Mouse (Mus musculus): ENCODE measurements around the gene Hs6st3. TPM values are rescaled to one million over a fixed set of nuclear protein-coding genes. Genes with fewer than 3 reads are reported as not detected.

Gene Hs6st3
- total and polyA plus RNA-seq, 2 experiments from 2014 or later: 1.8 to 36.6 TPM

GRCm38 (mm10) chr14:119464308-119464707 lies 326.2 kb downstream of the Hs6st3 start:
- Histone ChIP-seq H3K9me3 (ENCODE audit: low read length) (no peaks in the 10 kb centered on the region), H3K4me1 (ENCODE audit: insufficient read depth, low read length) (no peaks in the 10 kb centered on the region), H3K27ac (ENCODE audit: low read depth, low read length) (no peak overlapping the region), H3K4me3 (ENCODE audit: low read depth, low read length) (no peak overlapping the region), H3K4me2 (ENCODE audit: low read depth, low read length, poor library complexity, severe bottlenecking) (no peak overlapping the region), H3K36me3 (ENCODE audit: insufficient read depth, low read length) (no peaks in the 10 kb centered on the region), H3K9ac (replicated peaks; ENCODE audit: low read length, poor library complexity, severe bottlenecking) (no peak overlapping the region), H3K27me3 (ENCODE audit: insufficient read depth, low read length) (no peaks in the 10 kb centered on the region)
- DNase-seq (ENCODE audit: low spot score) (no peak), ATAC-seq (ENCODE audit: low FRiP score) (no peak)
- 68% methylated on average over 5 of the region's 5 CpGs for WGBS
- TF ChIP-seq CTCF (IDR thresholded peaks at IDR 0.05): no peak

GRCm38 (mm10) chr14:119464883-119465282 lies 326.7 kb downstream of the Hs6st3 start:
- TF ChIP-seq CTCF (IDR thresholded peaks at IDR 0.05): no peak
- Histone ChIP-seq H3K27me3 (ENCODE audit: insufficient read depth, low read length) (no peaks in the 10 kb centered on the region), H3K9ac (replicated peaks; ENCODE audit: low read length, poor library complexity, severe bottlenecking) (no peak overlapping the region), H3K4me1 (ENCODE audit: insufficient read depth, low read length) (no peaks in the 10 kb centered on the region), H3K36me3 (ENCODE audit: insufficient read depth, low read length) (no peaks in the 10 kb centered on the region), H3K9me3 (ENCODE audit: low read length) (no peaks in the 10 kb centered on the region), H3K4me2 (ENCODE audit: low read depth, low read length, poor library complexity, severe bottlenecking) (no peak overlapping the region), H3K4me3 (ENCODE audit: low read depth, low read length) (no peak overlapping the region), H3K27ac (ENCODE audit: low read depth, low read length) (no peak overlapping the region)
- WGBS: 95% methylated on average over 1 of the region's 1 CpGs
- DNase-seq (ENCODE audit: low spot score) (no peak), ATAC-seq (ENCODE audit: low FRiP score) (no peak)

- Histone ChIP-seq H3K9me3 (ENCODE audit: low read length) (no peaks in the 10 kb centered on the region), H3K27ac (ENCODE audit: low read depth, low read length) (no peak overlapping the region), H3K27me3 (ENCODE audit: insufficient read depth, low read length) (no peaks in the 10 kb centered on the region), H3K9ac (replicated peaks; ENCODE audit: low read length, poor library complexity, severe bottlenecking) (no peak overlapping the region), H3K4me1 (ENCODE audit: insufficient read depth, low read length) (no peaks in the 10 kb centered on the region), H3K4me3 (ENCODE audit: low read depth, low read length) (no peak overlapping the region), H3K4me2 (ENCODE audit: low read depth, low read length, poor library complexity, severe bottlenecking) (no peak overlapping the region), H3K36me3 (ENCODE audit: insufficient read depth, low read length) (no peaks in the 10 kb centered on the region)
- TF ChIP-seq CTCF (IDR thresholded peaks at IDR 0.05): no peak
- WGBS: 61% methylated on average over 5 of the region's 5 CpGs
- ATAC-seq (ENCODE audit: low FRiP score) (no peak), DNase-seq (ENCODE audit: low spot score) (no peak)
Observed at GRCm38 (mm10) chr14:119466899-119467588, 328.9 kb downstream of the Hs6st3 start.

GRCm38 (mm10) chr14:119476582-119476981 lies 338.4 kb downstream of the Hs6st3 start:
- ATAC-seq (ENCODE audit: low FRiP score): no peak

GRCm38 (mm10) chr14:119477836-119478235 lies 339.7 kb downstream of the Hs6st3 start:
- Histone ChIP-seq H3K4me2 (ENCODE audit: low read depth, low read length, poor library complexity, severe bottlenecking) (no peak overlapping the region), H3K4me1 (ENCODE audit: insufficient read depth, low read length) (no peaks in the 10 kb centered on the region), H3K27me3 (ENCODE audit: insufficient read depth, low read length) (no peaks in the 10 kb centered on the region), H3K9ac (replicated peaks; ENCODE audit: low read length, poor library complexity, severe bottlenecking) (no peak overlapping the region), H3K27ac (ENCODE audit: low read depth, low read length) (no peak overlapping the region), H3K36me3 (ENCODE audit: insufficient read depth, low read length) (no peaks in the 10 kb centered on the region), H3K4me3 (ENCODE audit: low read depth, low read length) (no peak overlapping the region), H3K9me3 (ENCODE audit: low read length) (no peaks in the 10 kb centered on the region)
- DNase-seq (ENCODE audit: low spot score) (no peak), ATAC-seq (ENCODE audit: low FRiP score) (no peak)
- no peak for TF ChIP-seq CTCF (IDR thresholded peaks at IDR 0.05)
- 83% methylated on average over 4 of the region's 4 CpGs for WGBS

More at GRCm38 (mm10) chr14:119476582-119476981, 338.4 kb downstream of the Hs6st3 start:
- DNase-seq (ENCODE audit: low spot score): no peak
- 92% methylated on average over 9 of the region's 9 CpGs for WGBS
- TF ChIP-seq CTCF (IDR thresholded peaks at IDR 0.05): no peak
- Histone ChIP-seq H3K27ac (ENCODE audit: low read depth, low read length) (no peak overlapping the region), H3K4me3 (ENCODE audit: low read depth, low read length) (no peak overlapping the region), H3K36me3 (ENCODE audit: insufficient read depth, low read length) (no peaks in the 10 kb centered on the region), H3K27me3 (ENCODE audit: insufficient read depth, low read length) (no peaks in the 10 kb centered on the region), H3K4me1 (ENCODE audit: insufficient read depth, low read length) (no peaks in the 10 kb centered on the region), H3K9ac (replicated peaks; ENCODE audit: low read length, poor library complexity, severe bottlenecking) (no peak overlapping the region), H3K9me3 (ENCODE audit: low read length) (no peaks in the 10 kb centered on the region), H3K4me2 (ENCODE audit: low read depth, low read length, poor library complexity, severe bottlenecking) (no peak overlapping the region)

- no peaks in the 10 kb centered on the region for H3K27me3 ChIP-seq (ENCODE audit: insufficient read depth, low read length)
- no peak overlapping the region for H3K4me2 ChIP-seq (ENCODE audit: low read depth, low read length, poor library complexity, severe bottlenecking)
- ATAC-seq (ENCODE audit: low FRiP score): no peak
- DNase-seq (ENCODE audit: low spot score): no peak
- TF ChIP-seq CTCF (IDR thresholded peaks at IDR 0.05): no peak
- no peaks in the 10 kb centered on the region for H3K36me3 ChIP-seq (ENCODE audit: insufficient read depth, low read length)
- no peak overlapping the region for H3K4me3 ChIP-seq (ENCODE audit: low read depth, low read length)
- no peak overlapping the region for H3K9ac ChIP-seq (replicated peaks; ENCODE audit: low read length, poor library complexity, severe bottlenecking)
- 87% methylated on average over 5 of the region's 5 CpGs for WGBS
- H3K4me1 ChIP-seq (ENCODE audit: insufficient read depth, low read length): no peaks in the 10 kb centered on the region
- no peak overlapping the region for H3K27ac ChIP-seq (ENCODE audit: low read depth, low read length)
- no peaks in the 10 kb centered on the region for H3K9me3 ChIP-seq (ENCODE audit: low read length)
Observed at GRCm38 (mm10) chr14:119488978-119489703, 351.0 kb downstream of the Hs6st3 start.
